Mouse (Mus musculus) limb, embryonic 15.5 days (tissue): Measurements from ENCODE around the gene Degs1. TPM values are rescaled to one million over a fixed set of nuclear protein-coding genes. Genes with fewer than 3 reads are reported as not detected.
"Not testable (repeated sequence)": the region's sequence is repeated elsewhere in the genome, so short reads cannot be mapped to it uniquely, and the experiment has no call there.

ENCODE experiments used
- ATAC-seq: fragments of 200-750 bp; cut with Nextera tagmentation; 2 replicates; pipeline ENCODE4 v1.8.0; 2017; ENCODE audit warnings: low read depth, moderate TSS enrichment; ENCODE audit not compliant: insufficient number of reproducible peaks, low FRiP score, low TSS enrichment
- H3K27ac ChIP-seq: fragments of 300-500 bp; sonication (generic); 2 replicates; pipeline ENCODE4 v1.5.1; 2015; ENCODE audit warnings: moderate library complexity, mild to moderate bottlenecking, inconsistent platforms
- H3K27me3 ChIP-seq: fragments of 300-500 bp; sonication (generic); 2 replicates; pipeline ENCODE4 v1.6.1; 2015; ENCODE audit warnings: inconsistent platforms
- H3K36me3 ChIP-seq: fragments of 300-500 bp; sonication (generic); 2 replicates; pipeline ENCODE4 v1.6.1; 2015; ENCODE audit warnings: inconsistent platforms
- H3K4me1 ChIP-seq: fragments of 300-500 bp; sonication (generic); 2 replicates; pipeline ENCODE4 v1.6.1; 2015; ENCODE audit warnings: inconsistent platforms
- H3K4me2 ChIP-seq: fragments of 300-500 bp; sonication (generic); 2 replicates; pipeline ENCODE4 v1.6.1; 2015; ENCODE audit warnings: mild to moderate bottlenecking, inconsistent platforms
- H3K4me3 ChIP-seq: fragments of 300-500 bp; sonication (generic); 2 replicates; pipeline ENCODE4 v1.5.1; 2015; ENCODE audit warnings: mild to moderate bottlenecking, inconsistent platforms
- H3K9ac ChIP-seq: fragments of 300-500 bp; sonication (generic); 2 replicates; pipeline ENCODE4 v1.6.1; 2015; ENCODE audit warnings: inconsistent platforms
- H3K9me3 ChIP-seq: fragments of 300-500 bp; sonication (generic); 2 replicates; pipeline ENCODE4 v1.6.1; 2016; ENCODE audit warnings: inconsistent platforms
- WGBS: fragments of 180-500 bp; shearing (Covaris S2); methylation state at CpG from one replicate; pipeline ENCODE4 v1.1.7; 2015; 5-methylcytosine and 5-hydroxymethylcytosine counted together
- polyA plus RNA-seq: library from polyadenylated mRNA; unstranded; fragments of >200 nt; fragmentation: Nextera tagmentation; extraction: Ambion mirVana; gene quantifications from 2 replicates; pipeline ENCODE4 v1.2.1, GENCODE M21; 2015

Gene Degs1
- polyA plus RNA-seq, 1 experiment from 2014 or later, result 210 TPM

DNA sequence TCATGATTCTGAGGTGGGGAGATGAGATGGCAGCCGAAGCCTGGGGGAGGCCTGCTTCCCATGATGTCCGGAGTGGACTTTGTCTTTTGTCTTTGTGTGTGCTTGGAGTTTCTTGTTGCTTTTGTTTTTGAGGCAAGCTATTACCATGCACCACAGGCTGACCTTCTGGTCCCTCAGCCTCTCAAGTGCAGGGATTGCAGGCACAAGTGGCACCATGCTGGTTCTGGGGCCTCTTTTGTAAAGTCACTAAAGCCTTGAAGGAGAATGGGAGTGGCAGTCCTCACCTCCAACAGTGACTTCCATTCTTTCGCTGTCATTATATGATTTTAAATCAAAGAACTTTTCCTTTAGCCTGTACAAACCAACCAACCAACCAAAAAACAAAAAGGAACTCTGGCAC, 14.6 kb upstream of the Degs1 start:
- Histone ChIP-seq H3K27ac (no peak overlapping the region), H3K27me3 (no peaks in the 10 kb centered on the region), H3K9me3 (no peaks in the 10 kb centered on the region), H3K4me2 (no peak overlapping the region), H3K36me3 (no peaks in the 10 kb centered on the region), H3K4me3 (no peak overlapping the region), H3K9ac (no peak overlapping the region), H3K4me1 (no peaks in the 10 kb centered on the region)
- 86% methylated on average over 3 of the region's 3 CpGs for WGBS
- ATAC-seq, result no peak

DNA sequence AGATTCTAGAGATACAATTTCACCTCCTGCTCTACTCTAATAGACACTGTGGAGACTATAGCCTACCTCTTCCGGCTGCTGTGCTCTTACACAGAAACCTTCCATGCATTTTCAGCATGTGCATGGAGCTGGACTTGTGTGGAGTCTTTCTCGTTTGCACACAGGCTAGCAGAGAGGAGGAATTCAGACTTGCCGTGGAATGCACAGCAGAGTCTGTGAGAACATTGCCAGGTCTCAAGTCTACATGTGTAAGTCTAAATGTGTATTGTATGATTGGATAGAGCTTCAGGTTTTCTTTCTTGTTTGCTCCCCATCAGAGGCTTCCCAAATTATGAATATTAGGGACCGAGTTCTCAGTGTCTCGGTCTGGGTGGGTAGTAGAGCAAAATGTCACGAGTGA, 14.2 kb upstream of the Degs1 start:
- Histone ChIP-seq H3K4me3 (no peak overlapping the region), H3K36me3 (no peaks in the 10 kb centered on the region), H3K27ac (no peak overlapping the region), H3K27me3 (no peaks in the 10 kb centered on the region), H3K9ac (no peak overlapping the region), H3K4me1 (no peaks in the 10 kb centered on the region), H3K9me3 (no peaks in the 10 kb centered on the region), H3K4me2 (no peak overlapping the region)
- ATAC-seq, result no peak
- WGBS, result 77% methylated on average over 6 of the region's 6 CpGs

- Histone ChIP-seq H3K27me3 (no peaks in the 10 kb centered on the region), H3K4me1 (no peaks in the 10 kb centered on the region), H3K4me3 (no peak overlapping the region), H3K27ac (no peak overlapping the region), H3K4me2 (no peak overlapping the region), H3K9ac (no peak overlapping the region), H3K9me3 (no peaks in the 10 kb centered on the region), H3K36me3 (no peaks in the 10 kb centered on the region)
- ATAC-seq, result no peak
- 82% methylated on average over 6 of the region's 6 CpGs for WGBS
Observed at GRCm38 (mm10) chr1:182296141-182296540, 13.5 kb upstream of the Degs1 start.

DNA sequence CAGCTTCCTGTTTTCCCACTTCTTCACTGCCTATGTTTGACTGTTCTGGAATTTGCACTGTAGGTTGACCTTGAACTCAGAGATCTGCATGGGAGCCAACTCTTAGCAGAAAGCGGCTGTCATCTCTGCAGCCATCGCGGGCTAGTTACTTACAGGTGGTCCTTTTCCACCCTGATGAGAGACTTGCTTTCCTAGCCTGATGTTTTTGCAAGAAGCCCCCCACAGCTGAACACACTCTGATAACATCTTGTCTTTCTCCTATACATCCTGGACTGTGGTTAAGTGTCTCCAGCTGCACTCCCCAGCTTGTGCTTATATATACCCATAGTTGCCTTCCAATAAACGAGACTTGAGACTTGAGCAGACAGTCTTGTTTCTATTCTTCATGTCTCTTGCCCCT, 9.7 kb upstream of the Degs1 start:
- no peak overlapping the region for H3K27ac ChIP-seq

GRCm38 (mm10) chr1:182290741-182291140, 8.1 kb upstream of the Degs1 start:
- WGBS, result 87% methylated on average over 3 of the region's 3 CpGs
- not testable (repeated sequence) for H3K36me3 ChIP-seq, H3K4me2 ChIP-seq, H3K9me3 ChIP-seq, H3K4me3 ChIP-seq, H3K4me1 ChIP-seq, ATAC-seq, H3K9ac ChIP-seq, H3K27ac ChIP-seq, H3K27me3 ChIP-seq

More for the DNA sequence above, 9.7 kb upstream of the Degs1 start:
- no peak for ATAC-seq
- Histone ChIP-seq H3K4me3 (no peak overlapping the region), H3K27me3 (no peaks in the 10 kb centered on the region), H3K4me1 (no peaks in the 10 kb centered on the region), H3K9ac (no peak overlapping the region), H3K36me3 (no peaks in the 10 kb centered on the region), H3K9me3 (no peaks in the 10 kb centered on the region), H3K4me2 (no peak overlapping the region)
- WGBS, result 78% methylated on average over 4 of the region's 4 CpGs

DNA sequence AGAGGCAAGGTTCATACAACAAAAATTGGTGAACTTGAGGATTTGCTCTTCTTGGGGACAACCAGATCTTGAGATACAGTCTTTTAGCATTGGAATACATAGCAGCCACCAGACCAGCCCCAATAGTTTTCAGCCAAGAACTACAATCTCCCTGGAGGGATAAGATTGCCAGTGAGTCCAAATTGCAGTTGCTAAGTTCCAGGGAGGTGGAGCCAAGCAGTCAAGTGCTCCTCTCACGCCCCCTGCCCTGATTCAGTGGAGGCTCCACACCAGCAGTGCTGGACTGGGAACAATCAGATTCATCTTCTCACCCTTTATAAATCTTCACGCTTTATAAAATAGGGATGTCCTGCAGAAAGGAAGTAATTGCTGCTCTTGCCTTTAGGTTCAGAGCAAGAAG, 7.2 kb upstream of the Degs1 start:
- H3K27me3 ChIP-seq, result no peaks in the 10 kb centered on the region
- H3K36me3 ChIP-seq, result no peaks in the 10 kb centered on the region
- H3K9ac ChIP-seq, result no peak overlapping the region
- no peak overlapping the region for H3K4me3 ChIP-seq
- no peaks in the 10 kb centered on the region for H3K4me1 ChIP-seq
- WGBS, result 73% methylated on average over 2 of the region's 2 CpGs
- H3K9me3 ChIP-seq, result no peaks in the 10 kb centered on the region
- no peak overlapping the region for H3K27ac ChIP-seq
- no peak overlapping the region for H3K4me2 ChIP-seq
- ATAC-seq, result no peak

DNA sequence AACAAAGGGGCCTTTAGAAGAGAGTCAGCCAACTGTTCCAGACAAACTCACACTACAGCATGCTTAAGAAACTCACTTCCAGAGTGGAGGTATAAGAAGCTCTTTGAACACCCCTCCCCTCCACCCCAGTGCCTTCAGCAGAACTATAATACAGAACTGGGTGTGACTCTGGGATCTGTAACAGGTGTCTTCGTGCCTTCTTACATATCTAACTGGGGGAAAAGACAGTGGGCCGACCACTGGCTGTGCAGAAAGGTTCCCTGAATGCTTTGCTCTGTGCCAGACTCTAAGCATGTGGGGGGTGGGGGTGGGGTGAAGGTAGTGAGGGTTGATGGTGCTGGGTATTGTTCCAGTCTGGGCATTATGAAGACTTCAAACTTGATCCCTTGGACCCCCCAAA, 6.0 kb upstream of the Degs1 start:
- no peak overlapping the region for H3K9ac ChIP-seq
- H3K36me3 ChIP-seq, result no peaks in the 10 kb centered on the region
- 70% methylated on average over 2 of the region's 2 CpGs for WGBS
- H3K9me3 ChIP-seq, result no peaks in the 10 kb centered on the region
- ATAC-seq, result no peak
- H3K4me2 ChIP-seq, result no peak overlapping the region
- H3K4me3 ChIP-seq, result no peak overlapping the region
- no peaks in the 10 kb centered on the region for H3K27me3 ChIP-seq
- H3K27ac ChIP-seq, result no peak overlapping the region
- H3K4me1 ChIP-seq, result no peaks in the 10 kb centered on the region

DNA sequence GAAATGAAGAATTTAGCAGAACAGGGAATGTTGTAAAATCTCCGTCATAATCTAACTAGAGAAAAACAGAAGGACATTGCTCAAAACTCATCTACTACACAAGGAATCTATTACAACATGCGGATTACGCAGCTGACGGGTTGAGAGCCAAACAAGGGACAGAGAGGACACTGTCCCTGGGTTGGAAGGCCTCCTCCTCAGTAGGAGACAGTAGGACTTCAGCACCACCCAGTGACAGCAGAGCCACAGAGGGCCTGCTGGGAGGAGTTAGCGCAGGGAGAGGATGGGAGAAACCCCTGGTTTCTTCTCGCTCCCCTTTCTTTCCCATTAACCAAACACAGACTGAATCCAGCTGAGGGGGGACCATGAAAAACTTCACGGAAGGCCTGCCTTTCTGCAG, 5.2 kb upstream of the Degs1 start:
- H3K4me3 ChIP-seq, result no peak overlapping the region
- H3K27me3 ChIP-seq, result no peaks in the 10 kb centered on the region
- H3K9me3 ChIP-seq, result no peaks in the 10 kb centered on the region
- no peak for ATAC-seq
- H3K4me1 ChIP-seq, result peaks cover 5% of the 10 kb centered on the region
- no peaks in the 10 kb centered on the region for H3K36me3 ChIP-seq
- 63% methylated on average over 7 of the region's 7 CpGs for WGBS
- H3K27ac ChIP-seq, result no peak overlapping the region
- no peak overlapping the region for H3K9ac ChIP-seq
- no peak overlapping the region for H3K4me2 ChIP-seq

- Histone ChIP-seq H3K36me3 (no peaks in the 10 kb centered on the region), H3K27me3 (no peaks in the 10 kb centered on the region), H3K9ac (no peak overlapping the region), H3K9me3 (no peaks in the 10 kb centered on the region), H3K27ac (no peak overlapping the region), H3K4me3 (no peak overlapping the region), H3K4me1 (peaks cover 22% of the 10 kb centered on the region), H3K4me2 (no peak overlapping the region)
- WGBS, result 87% methylated on average over 2 of the region's 2 CpGs
- ATAC-seq, result no peak
Observed at GRCm38 (mm10) chr1:182284795-182285194, 2.2 kb upstream of the Degs1 start.

GRCm38 (mm10) chr1:182283231-182283630, 627 bp upstream of the Degs1 start:
- WGBS, result 45% methylated on average over 7 of the region's 7 CpGs
- H3K36me3 ChIP-seq, result peaks cover 12% of the 10 kb centered on the region
- no peak for ATAC-seq
- H3K27me3 ChIP-seq, result no peaks in the 10 kb centered on the region
- H3K9ac ChIP-seq, result no peak overlapping the region
- H3K9me3 ChIP-seq, result no peaks in the 10 kb centered on the region
- peak overlapping the region; percentile 72; the same call in 1 of the 2 replicates for H3K4me3 ChIP-seq
- H3K4me2 ChIP-seq, result peak overlapping the region; percentile 73
- H3K27ac ChIP-seq, result peak overlapping the region; percentile 92; the same call in 1 of the 2 replicates
- peaks cover 22% of the 10 kb centered on the region for H3K4me1 ChIP-seq

DNA sequence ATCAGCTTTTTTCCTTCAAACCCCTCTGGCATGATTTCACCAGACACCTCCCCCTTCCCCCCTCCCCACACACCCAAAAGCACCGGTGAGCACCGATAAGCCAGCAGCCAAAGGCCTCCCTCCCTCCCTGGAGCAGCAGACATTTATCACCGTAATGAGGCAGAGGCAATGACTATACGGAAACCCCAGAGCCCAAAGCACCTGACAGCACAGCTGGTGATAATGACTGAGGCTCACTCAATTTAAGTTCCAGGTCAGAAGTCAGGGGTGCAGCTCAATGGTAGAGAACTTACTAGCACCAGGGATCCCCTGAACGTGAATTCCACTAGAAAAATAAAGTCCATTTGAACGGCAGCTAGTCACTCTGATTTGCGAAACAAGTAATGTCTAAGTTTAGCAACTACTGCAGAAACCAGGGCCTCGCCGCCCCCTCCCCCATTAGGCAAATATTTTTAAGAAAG, 1.3 kb downstream of the Degs1 start:
- Histone ChIP-seq H3K36me3 (peaks cover 30% of the 10 kb centered on the region), H3K27me3 (no peaks in the 10 kb centered on the region), H3K9ac (peak overlapping the region; percentile 23; the same call in 1 of the 2 replicates), H3K4me1 (peaks cover 25% of the 10 kb centered on the region), H3K4me3 (peak overlapping the region; percentile 72), H3K4me2 (peak overlapping the region; percentile 73), H3K27ac (no peak overlapping the region), H3K9me3 (no peaks in the 10 kb centered on the region)
- WGBS, result 9% methylated on average over 9 of the region's 9 CpGs
- no peak for ATAC-seq

DNA sequence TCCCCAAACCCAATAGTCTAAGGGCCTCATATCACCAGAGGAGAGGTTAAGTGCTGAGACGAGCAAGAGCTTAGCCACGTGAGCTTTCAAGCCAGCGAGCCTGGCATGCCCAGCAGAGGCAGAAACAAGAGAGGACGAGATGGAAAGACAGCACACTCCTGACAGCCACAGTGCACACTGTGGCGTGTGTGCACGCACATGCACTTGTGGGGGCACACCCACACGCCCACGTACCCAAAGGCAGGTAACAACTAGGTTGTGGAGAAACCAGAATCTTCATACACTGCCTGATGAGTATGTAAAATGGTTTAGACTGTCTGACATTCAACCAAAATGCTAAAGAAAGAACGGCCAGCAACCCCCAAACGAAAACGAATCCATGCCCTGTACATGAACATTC, 2.0 kb downstream of the Degs1 start:
- 0 out of 2 replicates have a peak overlapping the region, but pooled peaks have one; percentile 11 for H3K9ac ChIP-seq
- H3K4me2 ChIP-seq, result peak overlapping the region; percentile 73
- peaks cover 25% of the 10 kb centered on the region for H3K4me1 ChIP-seq
- no peaks in the 10 kb centered on the region for H3K9me3 ChIP-seq
- no peak overlapping the region for H3K27ac ChIP-seq
- peak overlapping the region; percentile 72 for H3K4me3 ChIP-seq
- no peak for ATAC-seq
- peaks cover 35% of the 10 kb centered on the region for H3K36me3 ChIP-seq
- WGBS, result 30% methylated on average over 11 of the region's 11 CpGs
- no peaks in the 10 kb centered on the region for H3K27me3 ChIP-seq

DNA sequence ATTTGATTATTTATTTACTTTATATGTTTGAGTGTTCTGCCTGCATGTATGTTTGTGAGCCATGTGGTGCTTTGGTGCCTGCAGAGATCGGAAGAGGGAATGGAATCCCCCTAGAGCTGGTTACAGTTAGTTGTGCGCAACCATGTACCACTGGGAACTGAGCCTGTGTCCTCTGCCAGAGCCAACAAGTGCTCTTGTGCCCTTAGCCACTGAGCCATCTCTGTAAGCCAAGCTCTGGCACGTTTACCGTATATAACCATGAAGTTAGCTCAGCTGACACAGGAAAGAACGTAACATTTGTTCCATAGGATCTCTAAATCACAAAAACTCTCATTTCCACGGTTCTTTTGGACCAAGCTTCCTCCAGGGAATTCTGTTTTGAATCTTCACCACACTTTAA, 2.6 kb downstream of the Degs1 start:
- Histone ChIP-seq H3K4me2 (0 out of 2 replicates have a peak overlapping the region, but pooled peaks have one; percentile 73), H3K27ac (no peak overlapping the region), H3K9me3 (no peaks in the 10 kb centered on the region), H3K36me3 (peaks cover 40% of the 10 kb centered on the region), H3K27me3 (no peaks in the 10 kb centered on the region), H3K4me3 (0 out of 2 replicates have a peak overlapping the region, but pooled peaks have one; percentile 72), H3K9ac (no peak overlapping the region), H3K4me1 (peaks cover 25% of the 10 kb centered on the region)
- ATAC-seq, result no peak
- WGBS, result 71% methylated on average over 6 of the region's 6 CpGs
